Mouse (Mus musculus): ENCODE results near the gene Rnps1. TPM values are rescaled to one million over a fixed set of nuclear protein-coding genes. Genes with fewer than 3 reads are reported as not detected.
"Not testable (repeated sequence)": the region's sequence is repeated elsewhere in the genome, so short reads cannot be mapped to it uniquely, and the experiment has no call there.

Rnps1 gene
- 10 to 100 TPM; 94.7 to 97.3 TPM for total RNA-seq (2021)

GRCm38 (mm10) chr17:24414230-24414976 is at the start of gene Rnps1:
Gene Rnps1, plus strand, starts transcription at chr17:24414565.
- DNase-seq = peak; percentile 95 to 97
- intact Hi-C loops (cut with DNase I) = no loop called here

GRCm38 (mm10) chr17:24365863-24366262 is 48.5 kb upstream of the Rnps1 start:
- DNase-seq = no peak
- intact Hi-C loops (cut with DNase I) = no loop called here

- DNase-seq = peak in 1 of 2 experiments; percentile 18
- intact Hi-C loops (cut with DNase I) = loop anchor here (2.0 kb wide), 1 partner anchor 20 kb away; no protein-coding TSS in a partner anchor
Observed at GRCm38 (mm10) chr17:24375094-24375712, 39.2 kb upstream of the Rnps1 start.

GRCm38 (mm10) chr17:24375886-24376285 is 38.5 kb upstream of the Rnps1 start:
- intact Hi-C loops (cut with DNase I) = loop anchor here (2.0 kb wide), 1 partner anchor 21 kb away; no protein-coding TSS in a partner anchor
- DNase-seq = no peak

GRCm38 (mm10) chr17:24378496-24378895 is 35.9 kb upstream of the Rnps1 start:
- intact Hi-C loops (cut with DNase I) = no loop called here
- no peak for DNase-seq

- no peak for DNase-seq
- intact Hi-C loops (cut with DNase I) = no loop called here
Observed at GRCm38 (mm10) chr17:24383789-24384188, 30.6 kb upstream of the Rnps1 start.

- DNase-seq = no peak
- intact Hi-C loops (cut with DNase I) = loop anchor here (5.0 kb wide), 1 partner anchor 151 kb away; no protein-coding TSS in a partner anchor
Observed at GRCm38 (mm10) chr17:24388711-24389110, 25.7 kb upstream of the Rnps1 start.

GRCm38 (mm10) chr17:24389865-24390264 is 24.5 kb upstream of the Rnps1 start:
- intact Hi-C loops (cut with DNase I) = loop anchor here (1.0 to 5.0 kb wide), 3 partner anchors 153 to 238 kb away; partner anchors contain the start of gene Pdpk1
- peak; percentile 62 to 78 for DNase-seq

- intact Hi-C loops (cut with DNase I) = loop anchor here (5.0 kb wide), 1 partner anchor 239 kb away; the partner anchor contains the start of gene Pdpk1
Observed at GRCm38 (mm10) chr17:24391149-24391548, 23.2 kb upstream of the Rnps1 start.

GRCm38 (mm10) chr17:24393527-24393926 is 20.8 kb upstream of the Rnps1 start:
- no peak for DNase-seq
- intact Hi-C loops (cut with DNase I) = loop anchor here (5.0 kb wide), 1 partner anchor 241 kb away; the partner anchor contains the start of gene Pdpk1

More at GRCm38 (mm10) chr17:24391149-24391548, 23.2 kb upstream of the Rnps1 start:
- DNase-seq = no peak

- intact Hi-C loops (cut with DNase I) = loop anchor here (5.0 kb wide), 1 partner anchor 242 kb away; the partner anchor contains the start of gene Pdpk1
- peak in 1 of 2 experiments; percentile 10 for DNase-seq
Observed at GRCm38 (mm10) chr17:24394456-24394855, 19.9 kb upstream of the Rnps1 start.

GRCm38 (mm10) chr17:24402371-24402770 is 12.0 kb upstream of the Rnps1 start:
- intact Hi-C loops (cut with DNase I) = no loop called here
- DNase-seq = peak in 1 of 2 experiments; percentile 17

- DNase-seq = no peak
- intact Hi-C loops (cut with DNase I) = no loop called here
Observed at GRCm38 (mm10) chr17:24407116-24407803, 7.1 kb upstream of the Rnps1 start.

GRCm38 (mm10) chr17:24413557-24414211 is 681 bp upstream of the Rnps1 start:
- intact Hi-C loops (cut with DNase I) = no loop called here
- no peak for DNase-seq

- intact Hi-C loops (cut with DNase I) = no loop called here
- no peak for DNase-seq
Observed at GRCm38 (mm10) chr17:24415011-24415410, 646 bp downstream of the Rnps1 start.

- intact Hi-C loops (cut with DNase I) = loop anchor here (2.0 kb wide), 1 partner anchor 37 kb away; no protein-coding TSS in a partner anchor
- no peak for DNase-seq
Observed at GRCm38 (mm10) chr17:24416051-24416652, 1.8 kb downstream of the Rnps1 start.

GRCm38 (mm10) chr17:24423114-24423513 is 8.7 kb downstream of the Rnps1 start:
- no peak for DNase-seq
- intact Hi-C loops (cut with DNase I) = no loop called here

GRCm38 (mm10) chr17:24424489-24424888 is 10.1 kb downstream of the Rnps1 start:
- no peak for DNase-seq
- intact Hi-C loops (cut with DNase I) = no loop called here

- DNase-seq; intact Hi-C loops (cut with DNase I): not testable (repeated sequence)
Observed at GRCm38 (mm10) chr17:24425326-24425725, 11.0 kb downstream of the Rnps1 start.

- DNase-seq = no peak
- intact Hi-C loops (cut with DNase I) = no loop called here
Observed at GRCm38 (mm10) chr17:24425905-24426304, 11.5 kb downstream of the Rnps1 start.
